Mouse (Mus musculus) midbrain, embryonic 15.5 days (tissue): ENCODE data around the gene Rock2. TPM values are rescaled to one million over a fixed set of nuclear protein-coding genes. Genes with fewer than 3 reads are reported as not detected.
A peak's percentile ranks its signal among the peaks of the same experiment; 100 is the strongest.
"Not testable (repeated sequence)": the region's sequence is repeated elsewhere in the genome, so short reads cannot be mapped to it uniquely, and the experiment has no call there.

Experiments used
- ATAC-seq: fragments of 200-750 bp; cut with Nextera tagmentation; replicated peaks from 2 replicates; pipeline ENCODE4 v1.8.0; 2017; ENCODE audit warnings: moderate TSS enrichment
- H3K27ac ChIP-seq: fragments of 300-500 bp; sonication (generic); 2 replicates; pipeline ENCODE4 v1.5.1; 2015; ENCODE audit warnings: mild to moderate bottlenecking, inconsistent platforms
- H3K27me3 ChIP-seq: fragments of 300-500 bp; sonication (generic); replicated peaks from 2 replicates; pipeline ENCODE4 v1.6.1; 2015; ENCODE audit warnings: inconsistent platforms
- H3K36me3 ChIP-seq: fragments of 300-500 bp; sonication (generic); replicated peaks from 2 replicates; pipeline ENCODE4 v1.6.1; 2015; ENCODE audit warnings: inconsistent platforms
- H3K4me1 ChIP-seq: fragments of 300-500 bp; sonication (generic); 2 replicates; pipeline ENCODE4 v1.6.1; 2015; ENCODE audit warnings: inconsistent platforms
- H3K4me2 ChIP-seq: fragments of 300-500 bp; sonication (generic); 2 replicates; pipeline ENCODE4 v1.6.1; 2015; ENCODE audit warnings: inconsistent platforms, mild to moderate bottlenecking, moderate library complexity
- H3K4me3 ChIP-seq: fragments of 300-500 bp; sonication (generic); 2 replicates; pipeline ENCODE4 v1.5.1; 2015; ENCODE audit warnings: mild to moderate bottlenecking, inconsistent platforms
- H3K9ac ChIP-seq: fragments of 300-500 bp; sonication (generic); 2 replicates; pipeline ENCODE4 v1.6.1; 2015; ENCODE audit warnings: mild to moderate bottlenecking, inconsistent platforms
- H3K9me3 ChIP-seq: fragments of 300-500 bp; sonication (generic); 2 replicates; pipeline ENCODE4 v1.6.1; 2016; ENCODE audit warnings: inconsistent platforms
- WGBS: fragments of 180-500 bp; shearing (Covaris S2); methylation state at CpG from one replicate; pipeline ENCODE4 v1.1.7; 2015; ENCODE audit warnings: mixed read lengths; 5-methylcytosine and 5-hydroxymethylcytosine counted together
- polyA plus RNA-seq: library from polyadenylated mRNA; unstranded; fragments of >200 nt; fragmentation: Nextera tagmentation; extraction: Ambion mirVana; gene quantifications from 2 replicates; pipeline ENCODE4 v1.2.1, GENCODE M21; 2015

The Rock2 gene
- polyA plus RNA-seq, 1 experiment from 2014 or later: 15.6 TPM

DNA sequence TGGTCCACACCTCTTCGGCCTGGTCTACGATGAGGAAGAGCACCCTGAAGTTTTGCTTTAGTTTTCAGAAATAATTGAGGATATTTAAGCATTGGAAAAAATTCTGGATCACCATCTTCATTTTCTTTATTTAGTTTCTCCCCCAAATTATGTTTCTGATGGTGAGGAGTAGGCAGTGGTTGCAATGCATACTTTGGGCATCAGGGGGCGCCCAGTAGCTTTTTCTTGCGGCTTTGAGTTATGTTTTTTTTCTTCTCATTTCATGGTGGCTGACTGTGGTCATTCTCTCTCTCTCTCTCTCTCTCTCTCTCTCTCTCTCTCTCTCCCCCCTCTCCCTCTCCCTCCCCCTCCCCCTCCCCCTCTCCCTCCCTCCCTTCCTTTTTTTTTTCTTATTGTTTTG is 123.8 kb downstream of the Rock2 start:
- no peak for ATAC-seq
- no peaks in the 10 kb centered on the region for H3K4me1 ChIP-seq
- 29% methylated on average over 4 of the region's 4 CpGs for WGBS

DNA sequence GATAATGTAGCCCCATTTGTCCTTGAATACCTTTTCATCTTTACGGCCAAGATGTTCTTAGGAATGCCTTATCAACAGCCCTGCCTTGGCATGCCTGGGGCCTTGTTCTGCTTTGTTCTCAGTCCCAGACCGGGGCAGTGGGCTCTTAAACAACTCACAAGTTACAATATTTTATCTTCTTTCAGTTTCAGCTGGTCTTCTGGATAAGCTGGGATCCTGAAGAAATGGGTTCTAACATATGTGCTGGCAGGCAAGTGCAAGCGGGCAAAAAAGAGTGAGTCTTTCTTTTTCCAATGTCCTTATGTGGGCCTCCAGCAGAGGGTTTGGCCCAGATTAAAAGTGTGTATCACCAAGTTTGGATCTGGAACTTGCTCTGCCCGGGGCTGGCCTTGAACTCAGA is 126.4 kb downstream of the Rock2 start:
- WGBS: 89% methylated on average over 4 of the region's 4 CpGs
- not testable (repeated sequence) for H3K36me3 ChIP-seq, ATAC-seq, H3K4me3 ChIP-seq, H3K27me3 ChIP-seq, H3K4me2 ChIP-seq, H3K27ac ChIP-seq, H3K4me1 ChIP-seq, H3K9ac ChIP-seq, H3K9me3 ChIP-seq

More for the DNA sequence above, 123.8 kb downstream of the Rock2 start:
- Histone ChIP-seq H3K27me3 (no peaks in the 10 kb centered on the region), H3K27ac (no peak overlapping the region), H3K36me3 (no peaks in the 10 kb centered on the region), H3K9me3 (no peaks in the 10 kb centered on the region), H3K4me3 (no peak overlapping the region), H3K9ac (no peak overlapping the region), H3K4me2 (no peak overlapping the region)

- no peaks in the 10 kb centered on the region for H3K4me1 ChIP-seq
- H3K9me3 ChIP-seq: no peaks in the 10 kb centered on the region
- H3K4me2 ChIP-seq: no peak overlapping the region
- H3K36me3 ChIP-seq: no peaks in the 10 kb centered on the region
- no peak overlapping the region for H3K4me3 ChIP-seq
- no peak overlapping the region for H3K27ac ChIP-seq
- no peak for ATAC-seq
- 81% methylated on average over 4 of the region's 4 CpGs for WGBS
- no peaks in the 10 kb centered on the region for H3K27me3 ChIP-seq
- no peak overlapping the region for H3K9ac ChIP-seq
These were observed 127.5 kb downstream of the Rock2 start for GRCm38 (mm10) chr12:17022145-17022544.

DNA sequence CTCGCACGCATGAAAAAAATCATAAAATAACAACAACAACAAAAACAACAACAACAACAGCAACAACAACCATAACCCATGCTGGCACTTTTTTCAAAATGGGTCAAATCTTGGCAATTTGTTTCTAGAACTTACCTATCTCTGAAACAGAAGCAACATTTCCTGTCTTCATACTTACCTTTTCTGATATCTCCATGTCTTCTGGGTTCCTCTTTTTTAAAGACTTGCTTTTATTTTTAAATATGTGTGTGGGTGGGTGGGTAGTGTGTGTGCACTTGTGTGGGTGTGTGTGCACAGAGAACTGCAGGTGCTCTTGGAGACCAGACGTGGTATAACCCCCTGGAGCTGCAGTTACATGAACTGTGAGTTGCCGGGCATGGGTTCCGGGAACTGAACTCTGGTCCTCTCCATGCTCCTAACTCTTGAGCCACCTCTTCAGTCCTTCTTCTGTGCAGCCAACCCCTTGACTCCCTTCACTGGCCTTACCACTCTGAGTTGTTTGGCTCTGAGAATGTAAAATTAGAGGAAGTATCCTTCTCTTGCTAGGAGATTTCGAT is 129.9 kb downstream of the Rock2 start:
- Histone ChIP-seq H3K36me3 (no peaks in the 10 kb centered on the region), H3K9ac (no peak overlapping the region), H3K4me3 (no peak overlapping the region), H3K4me2 (no peak overlapping the region), H3K4me1 (no peaks in the 10 kb centered on the region), H3K27ac (no peak overlapping the region), H3K9me3 (no peaks in the 10 kb centered on the region), H3K27me3 (no peaks in the 10 kb centered on the region)
- no peak for ATAC-seq
- whole genome bisulfite sequencing: 94% methylated on average over 6 of the region's 6 CpGs

DNA sequence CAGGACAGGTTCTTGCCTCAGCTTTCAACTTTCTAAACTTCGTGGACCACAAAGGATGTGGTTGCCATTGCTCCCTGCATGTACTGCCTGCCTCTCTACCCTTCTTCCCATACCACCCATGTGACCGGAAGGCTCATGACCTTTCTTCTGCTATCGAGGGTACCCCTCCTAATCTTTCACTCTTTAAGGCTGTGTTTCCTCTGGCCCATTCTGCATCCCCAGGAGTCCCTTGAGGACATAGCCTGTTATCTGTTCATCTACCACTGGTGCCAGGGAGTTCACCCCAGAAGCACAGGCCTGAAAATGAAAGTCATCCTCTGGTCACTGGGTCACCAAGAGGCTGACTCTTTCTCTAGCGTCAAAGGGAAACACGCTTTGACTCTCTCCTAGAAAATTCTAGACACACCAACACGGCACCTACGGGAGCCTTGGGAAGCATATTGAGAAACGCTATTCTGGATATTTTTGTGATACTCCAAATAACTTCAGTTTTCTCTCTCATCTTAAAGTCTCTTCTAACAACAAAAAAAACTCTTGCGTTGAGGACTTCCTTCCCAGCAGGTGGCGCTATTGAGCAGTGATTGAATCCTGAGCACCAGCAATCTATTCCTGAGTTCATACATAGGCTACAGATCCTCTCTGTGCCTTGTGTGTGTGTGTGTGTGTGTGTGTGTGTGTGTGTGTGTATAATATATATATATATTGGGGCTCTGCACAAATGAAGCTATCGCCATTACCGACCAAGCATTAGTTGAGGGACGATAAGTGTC is 138.2 kb downstream of the Rock2 start:
- peak; percentile 73 for ATAC-seq
- Histone ChIP-seq H3K36me3 (no peaks in the 10 kb centered on the region), H3K4me3 (no peak overlapping the region), H3K4me2 (no peak overlapping the region), H3K4me1 (peaks cover 10% of the 10 kb centered on the region; the same call in 1 of the 2 replicates), H3K27me3 (no peaks in the 10 kb centered on the region), H3K9ac (no peak overlapping the region), H3K27ac (no peak overlapping the region), H3K9me3 (no peaks in the 10 kb centered on the region)
- 41% methylated on average over 13 of the region's 13 CpGs for WGBS

DNA sequence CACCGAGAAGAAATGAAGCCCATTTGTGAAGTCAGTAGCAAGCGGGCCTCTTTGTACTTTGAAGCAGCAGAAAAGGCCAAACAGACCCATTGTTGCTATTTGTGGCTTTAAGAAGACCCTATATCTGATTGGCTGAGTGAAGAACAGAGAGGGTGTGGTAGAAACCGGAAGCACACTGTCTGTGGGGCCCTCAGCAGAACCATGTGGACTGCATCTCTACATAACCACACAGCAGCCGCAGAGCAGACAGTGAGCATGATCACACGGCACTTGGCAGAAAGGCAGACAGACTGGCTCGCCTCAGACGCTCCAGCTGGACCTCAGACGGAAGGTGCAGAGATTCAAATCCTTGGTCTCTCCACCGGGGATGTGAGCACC is 138.8 kb downstream of the Rock2 start:
- Histone ChIP-seq H3K4me1 (peaks cover 10% of the 10 kb centered on the region; the same call in 1 of the 2 replicates), H3K9me3 (no peaks in the 10 kb centered on the region), H3K4me3 (no peak overlapping the region), H3K4me2 (no peak overlapping the region), H3K27me3 (no peaks in the 10 kb centered on the region), H3K9ac (no peak overlapping the region), H3K36me3 (no peaks in the 10 kb centered on the region), H3K27ac (no peak overlapping the region)
- WGBS: 77% methylated on average over 9 of the region's 9 CpGs
- ATAC-seq: peak; percentile 43

DNA sequence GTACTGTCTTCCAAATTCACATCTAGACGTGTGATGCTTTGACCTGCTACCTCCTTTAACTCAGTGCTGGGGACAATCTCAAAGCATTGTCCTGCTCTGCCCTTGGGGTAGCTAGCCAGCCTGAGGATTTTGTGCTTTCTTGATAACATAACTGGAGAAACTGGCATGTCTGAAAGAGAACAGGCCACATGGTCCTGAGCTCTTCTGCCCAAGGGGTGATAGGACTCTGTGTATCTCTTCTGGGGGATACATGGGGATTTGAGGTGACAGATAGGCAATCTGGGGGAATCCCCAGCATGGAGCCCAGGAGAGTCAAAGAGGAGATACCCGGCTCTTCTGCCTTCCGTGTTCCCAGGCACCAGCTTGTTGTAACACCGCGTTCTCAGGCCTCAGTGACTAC is 140.0 kb downstream of the Rock2 start:
- no peaks in the 10 kb centered on the region for H3K9me3 ChIP-seq
- 82% methylated on average over 5 of the region's 5 CpGs for WGBS
- no peak overlapping the region for H3K27ac ChIP-seq
- H3K4me1 ChIP-seq: peaks cover 10% of the 10 kb centered on the region; the same call in 1 of the 2 replicates
- ATAC-seq: no peak
- no peak overlapping the region for H3K4me3 ChIP-seq
- H3K9ac ChIP-seq: no peak overlapping the region
- H3K36me3 ChIP-seq: no peaks in the 10 kb centered on the region
- H3K27me3 ChIP-seq: no peaks in the 10 kb centered on the region
- no peak overlapping the region for H3K4me2 ChIP-seq

GRCm38 (mm10) chr12:17035128-17035527 is 140.4 kb downstream of the Rock2 start:
- ATAC-seq: no peak
- WGBS: 65% methylated on average over 2 of the region's 2 CpGs

GRCm38 (mm10) chr12:17036532-17036931 is 141.8 kb downstream of the Rock2 start:
- no peak overlapping the region for H3K4me3 ChIP-seq
- no peaks in the 10 kb centered on the region for H3K36me3 ChIP-seq
- no peak for ATAC-seq
- WGBS: 48% methylated on average over 9 of the region's 9 CpGs
- H3K4me1 ChIP-seq: peaks cover 10% of the 10 kb centered on the region; the same call in 1 of the 2 replicates
- H3K9me3 ChIP-seq: no peaks in the 10 kb centered on the region
- no peak overlapping the region for H3K9ac ChIP-seq
- no peak overlapping the region for H3K27ac ChIP-seq
- no peak overlapping the region for H3K4me2 ChIP-seq
- H3K27me3 ChIP-seq: no peaks in the 10 kb centered on the region

More at GRCm38 (mm10) chr12:17035128-17035527, 140.4 kb downstream of the Rock2 start:
- no peak overlapping the region for H3K4me3 ChIP-seq
- H3K27ac ChIP-seq: no peak overlapping the region
- no peaks in the 10 kb centered on the region for H3K36me3 ChIP-seq
- H3K4me2 ChIP-seq: no peak overlapping the region
- no peaks in the 10 kb centered on the region for H3K27me3 ChIP-seq
- H3K4me1 ChIP-seq: peaks cover 10% of the 10 kb centered on the region; the same call in 1 of the 2 replicates
- H3K9me3 ChIP-seq: no peaks in the 10 kb centered on the region
- H3K9ac ChIP-seq: no peak overlapping the region

- H3K9ac ChIP-seq: no peak overlapping the region
- H3K9me3 ChIP-seq: no peaks in the 10 kb centered on the region
- 46% methylated on average over 14 of the region's 14 CpGs for WGBS
- H3K4me1 ChIP-seq: peaks cover 10% of the 10 kb centered on the region; the same call in 1 of the 2 replicates
- ATAC-seq: no peak
- H3K36me3 ChIP-seq: no peaks in the 10 kb centered on the region
- no peak overlapping the region for H3K27ac ChIP-seq
- H3K4me2 ChIP-seq: no peak overlapping the region
- H3K27me3 ChIP-seq: no peaks in the 10 kb centered on the region
- no peak overlapping the region for H3K4me3 ChIP-seq
These were observed 142.4 kb downstream of the Rock2 start for GRCm38 (mm10) chr12:17037053-17037610.
